Mouse (Mus musculus) cortical plate, adult 2 months (tissue): ENCODE measurements around the gene Zscan10.

Source experiments
- CTCF ChIP-seq: fragments of 200-500 bp; IDR thresholded peaks from 2 replicates; pipeline ENCODE4 v1.5.1; 2011; ENCODE audit warnings: mild to moderate bottlenecking, control low read depth, low read length; ENCODE audit not compliant: insufficient read depth; ENCODE audit errors: extremely low read depth
- POLR2A ChIP-seq: fragments of 200-500 bp; IDR thresholded peaks from 2 replicates; pipeline ENCODE4 v1.6.1; 2011; ENCODE audit warnings: mild to moderate bottlenecking, low read length, control low read depth; ENCODE audit not compliant: insufficient read depth; ENCODE audit errors: extremely low read depth

DNA sequence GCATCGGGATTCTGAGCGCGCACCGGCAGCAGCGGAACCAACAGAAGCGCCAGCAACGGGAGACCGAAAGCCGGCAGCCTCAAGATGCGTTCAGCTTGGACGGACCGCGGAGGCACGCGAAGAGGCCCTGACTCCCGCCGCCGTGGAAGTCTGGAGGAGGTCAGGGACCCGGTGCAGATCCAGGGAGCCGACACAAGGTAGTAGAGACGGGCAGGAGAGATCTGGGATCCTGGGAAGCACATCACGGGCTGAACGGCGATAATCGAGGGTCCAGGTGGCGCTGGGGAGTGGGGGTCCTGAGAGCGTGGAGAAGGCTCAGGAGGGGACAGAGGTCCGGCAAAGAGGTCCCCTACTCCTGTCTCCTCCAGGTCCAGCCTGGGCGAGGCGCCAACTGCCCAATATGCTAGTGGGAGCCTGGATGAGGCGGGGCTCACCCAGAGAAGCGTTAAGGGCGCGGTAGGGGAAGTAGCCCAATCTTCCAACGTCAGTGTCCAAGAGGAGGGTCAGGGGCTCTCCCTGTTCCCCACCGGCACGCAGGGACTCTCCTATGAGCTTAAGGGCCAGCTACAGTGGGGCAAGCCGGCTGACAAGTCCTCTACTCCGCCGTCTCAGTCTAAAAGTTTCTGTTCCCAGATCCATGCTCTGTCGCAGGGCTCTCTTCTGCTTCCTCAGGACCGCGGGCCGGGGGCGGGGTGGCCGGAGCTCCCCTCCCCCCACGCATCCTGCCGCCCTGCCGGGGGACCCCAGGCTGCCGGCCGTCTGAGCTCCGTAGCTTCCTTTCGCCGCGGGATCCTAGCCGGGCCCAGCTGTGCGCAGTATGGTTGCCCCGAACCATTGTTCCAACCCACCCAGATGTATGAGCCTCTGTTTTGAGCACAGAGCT, 44.2 kb downstream of the Zscan10 start, which contains the start of gene Mmp25:
- TF ChIP-seq CTCF (no peak), POLR2A (no peak)
